Mouse (Mus musculus) embryonic facial prominence, embryonic 13.5 days (tissue): ENCODE results near the gene Stk32b. TPM values are rescaled to one million over a fixed set of nuclear protein-coding genes. Genes with fewer than 3 reads are reported as not detected.

Experiments used
- ATAC-seq: fragments of 200-750 bp; cut with Nextera tagmentation; 2 replicates; pipeline ENCODE4 v1.8.0; 2017; ENCODE audit warnings: low read depth; ENCODE audit not compliant: insufficient number of reproducible peaks, insufficient read depth, low FRiP score, low TSS enrichment
- H3K27ac ChIP-seq: fragments of 300-500 bp; sonication (generic); 2 replicates; pipeline ENCODE4 v1.5.1; 2015; ENCODE audit warnings: moderate library complexity, mild to moderate bottlenecking, inconsistent platforms
- H3K27me3 ChIP-seq: fragments of 300-500 bp; sonication (generic); 2 replicates; pipeline ENCODE4 v1.6.1; 2015; ENCODE audit warnings: mild to moderate bottlenecking, inconsistent platforms
- H3K36me3 ChIP-seq: fragments of 300-500 bp; sonication (generic); 2 replicates; pipeline ENCODE4 v1.6.1; 2015; ENCODE audit warnings: mild to moderate bottlenecking, inconsistent platforms
- H3K4me1 ChIP-seq: fragments of 300-500 bp; sonication (generic); 2 replicates; pipeline ENCODE4 v1.6.1; 2015; ENCODE audit warnings: inconsistent platforms
- H3K4me2 ChIP-seq: fragments of 300-500 bp; sonication (generic); 2 replicates; pipeline ENCODE4 v1.6.1; 2015; ENCODE audit warnings: moderate library complexity, mild to moderate bottlenecking, inconsistent platforms
- H3K4me3 ChIP-seq: fragments of 300-500 bp; sonication (generic); 2 replicates; pipeline ENCODE4 v1.5.1; 2015; ENCODE audit warnings: mild to moderate bottlenecking, inconsistent platforms
- H3K9ac ChIP-seq: fragments of 300-500 bp; sonication (generic); 2 replicates; pipeline ENCODE4 v1.6.1; 2015; ENCODE audit warnings: mild to moderate bottlenecking, inconsistent platforms
- H3K9me3 ChIP-seq: fragments of 300-500 bp; sonication (generic); 2 replicates; pipeline ENCODE4 v1.6.1; 2016; ENCODE audit warnings: inconsistent platforms
- WGBS: fragments of 180-500 bp; shearing (Covaris S2); methylation state at CpG from one replicate; pipeline ENCODE4 v1.1.7; 2015; ENCODE audit warnings: mixed read lengths; 5-methylcytosine and 5-hydroxymethylcytosine counted together
- polyA plus RNA-seq: library from polyadenylated mRNA; unstranded; fragments of >200 nt; fragmentation: Nextera tagmentation; extraction: Ambion mirVana; gene quantifications from 2 replicates; pipeline ENCODE4 v1.2.1, GENCODE M21; 2015

Stk32b gene
- polyA plus RNA-seq, 1 experiment from 2014 or later = 5.5 TPM

DNA sequence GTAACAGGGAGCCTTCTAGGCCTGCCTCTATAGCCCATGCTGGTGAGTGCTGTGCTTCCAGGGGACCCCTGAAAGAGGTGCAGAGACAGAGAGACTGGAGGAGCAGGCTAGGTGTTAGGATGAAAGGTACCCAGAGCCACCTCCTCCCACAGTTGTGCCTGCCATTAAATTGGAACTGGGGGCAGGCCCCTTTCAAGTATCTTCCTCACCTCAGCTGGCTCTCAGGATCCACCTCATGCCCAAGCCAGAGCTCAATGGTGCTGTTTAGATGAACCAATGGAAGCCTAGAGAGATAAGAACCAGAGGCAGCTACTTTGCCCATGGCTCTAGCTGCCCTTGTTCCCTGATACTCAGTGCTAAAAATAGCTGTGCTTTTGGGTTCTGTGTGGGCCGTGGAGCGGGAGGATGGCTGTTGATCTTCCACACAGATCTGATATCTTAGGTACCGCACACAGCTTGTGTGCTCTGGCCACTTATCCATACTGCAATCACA is 221.9 kb downstream of the Stk32b start:
- Histone ChIP-seq H3K4me3 (no peak overlapping the region), H3K27ac (no peak overlapping the region), H3K9ac (no peak overlapping the region), H3K9me3 (no peaks in the 10 kb centered on the region), H3K4me1 (no peaks in the 10 kb centered on the region), H3K27me3 (no peaks in the 10 kb centered on the region), H3K36me3 (no peaks in the 10 kb centered on the region), H3K4me2 (no peak overlapping the region)
- ATAC-seq = no peak
- 93% methylated on average over 3 of the region's 3 CpGs for WGBS

DNA sequence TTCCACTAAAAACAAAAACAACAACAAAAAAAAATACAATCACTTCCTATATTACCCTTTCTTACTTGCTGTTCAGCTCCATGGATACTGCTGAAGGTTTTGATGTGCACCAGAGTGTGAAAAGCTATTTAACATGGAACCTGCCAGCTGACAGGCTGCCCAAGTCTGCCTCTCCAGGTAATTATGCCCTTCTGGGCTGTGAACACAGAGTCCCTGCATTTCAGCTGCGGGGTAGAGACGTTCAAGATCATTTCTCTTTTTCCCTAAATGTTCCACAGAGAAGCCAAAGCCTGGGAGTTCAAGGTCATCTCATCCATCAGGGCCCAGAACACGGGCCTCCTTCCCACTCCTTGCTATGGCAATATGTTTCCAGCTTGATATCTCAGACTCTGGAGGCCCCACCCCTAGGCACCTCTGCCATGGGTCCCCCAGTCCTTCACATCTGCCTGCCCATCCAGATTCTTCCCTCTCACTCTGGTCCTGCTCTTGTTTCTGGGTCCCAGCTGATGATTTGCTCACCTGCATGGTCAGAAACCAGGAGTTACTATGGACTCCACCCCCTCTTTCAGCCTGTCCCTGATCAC is 244.9 kb downstream of the Stk32b start:
- H3K36me3 ChIP-seq = no peaks in the 10 kb centered on the region

DNA sequence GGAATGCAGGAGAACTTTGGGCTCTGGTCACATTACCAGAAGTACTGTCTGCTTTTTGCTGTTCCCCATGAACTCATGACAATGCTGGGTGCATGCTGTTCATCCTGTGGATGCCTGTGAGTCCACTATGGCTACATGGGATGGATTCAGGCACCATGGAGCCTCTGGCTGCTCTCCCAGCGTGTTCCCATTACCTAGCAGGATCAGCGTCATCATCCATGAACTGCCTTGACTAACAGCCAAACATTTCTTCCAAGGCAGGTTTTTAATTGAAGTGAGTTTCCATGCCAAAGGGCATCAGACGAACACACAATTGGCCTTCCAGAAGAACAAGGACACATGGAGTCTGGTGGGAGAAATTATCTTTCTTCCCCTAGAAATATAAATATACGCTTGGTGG is 245.4 kb downstream of the Stk32b start:
- no peak overlapping the region for H3K9ac ChIP-seq
- H3K27me3 ChIP-seq = no peaks in the 10 kb centered on the region
- no peaks in the 10 kb centered on the region for H3K9me3 ChIP-seq
- no peak overlapping the region for H3K27ac ChIP-seq
- no peaks in the 10 kb centered on the region for H3K4me1 ChIP-seq
- WGBS = 81% methylated on average over 4 of the region's 4 CpGs
- no peak overlapping the region for H3K4me3 ChIP-seq
- no peak overlapping the region for H3K4me2 ChIP-seq
- no peaks in the 10 kb centered on the region for H3K36me3 ChIP-seq
- ATAC-seq = no peak

More for the DNA sequence above, 244.9 kb downstream of the Stk32b start:
- Histone ChIP-seq H3K4me1 (no peaks in the 10 kb centered on the region), H3K9ac (no peak overlapping the region), H3K9me3 (no peaks in the 10 kb centered on the region), H3K4me2 (no peak overlapping the region), H3K27ac (no peak overlapping the region), H3K27me3 (no peaks in the 10 kb centered on the region), H3K4me3 (no peak overlapping the region)
- 72% methylated on average over 3 of the region's 3 CpGs for WGBS
- ATAC-seq = no peak

DNA sequence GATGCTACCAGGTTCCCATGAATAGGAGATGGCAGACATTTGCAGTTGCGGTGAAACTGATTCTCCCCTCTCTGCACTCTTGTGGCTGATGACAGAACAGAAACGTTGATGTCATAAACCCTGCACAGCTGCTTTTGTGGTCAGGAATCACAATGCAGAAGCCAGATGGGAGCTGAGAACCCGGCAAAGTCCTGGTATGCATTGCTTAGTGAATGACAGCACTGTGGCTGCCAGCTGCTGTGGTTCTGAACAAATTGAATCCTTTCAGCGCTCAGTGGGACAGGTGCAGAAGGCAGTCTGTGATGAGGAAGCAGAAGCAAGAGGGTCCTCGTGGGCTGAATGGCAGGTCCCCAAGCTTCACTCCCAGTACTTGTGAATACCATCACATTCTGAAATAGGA is 247.9 kb downstream of the Stk32b start:
- Histone ChIP-seq H3K27me3 (no peaks in the 10 kb centered on the region), H3K4me2 (no peak overlapping the region), H3K27ac (no peak overlapping the region), H3K4me1 (no peaks in the 10 kb centered on the region), H3K9ac (no peak overlapping the region), H3K36me3 (no peaks in the 10 kb centered on the region), H3K4me3 (no peak overlapping the region), H3K9me3 (no peaks in the 10 kb centered on the region)
- WGBS = 65% methylated on average over 5 of the region's 5 CpGs
- ATAC-seq = no peak

DNA sequence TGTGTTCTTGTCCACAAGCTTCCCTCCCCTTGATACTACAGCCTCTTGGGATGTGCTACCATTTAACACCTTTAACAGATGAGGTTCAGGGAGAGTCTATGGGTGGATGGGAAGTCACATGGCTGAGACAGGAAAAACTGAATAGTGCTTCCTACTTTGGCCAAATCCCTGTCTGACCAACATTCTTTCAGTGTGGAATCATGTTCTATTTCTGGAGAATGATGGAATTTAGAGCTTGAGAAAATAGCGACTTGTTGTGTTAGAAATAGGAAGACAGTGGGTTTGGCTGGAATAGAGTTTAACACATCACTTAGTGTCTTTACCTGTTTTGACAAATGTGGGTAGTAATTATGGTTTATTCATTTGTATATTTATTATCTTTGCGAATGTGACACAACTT is 249.3 kb downstream of the Stk32b start:
- ATAC-seq = no peak

DNA sequence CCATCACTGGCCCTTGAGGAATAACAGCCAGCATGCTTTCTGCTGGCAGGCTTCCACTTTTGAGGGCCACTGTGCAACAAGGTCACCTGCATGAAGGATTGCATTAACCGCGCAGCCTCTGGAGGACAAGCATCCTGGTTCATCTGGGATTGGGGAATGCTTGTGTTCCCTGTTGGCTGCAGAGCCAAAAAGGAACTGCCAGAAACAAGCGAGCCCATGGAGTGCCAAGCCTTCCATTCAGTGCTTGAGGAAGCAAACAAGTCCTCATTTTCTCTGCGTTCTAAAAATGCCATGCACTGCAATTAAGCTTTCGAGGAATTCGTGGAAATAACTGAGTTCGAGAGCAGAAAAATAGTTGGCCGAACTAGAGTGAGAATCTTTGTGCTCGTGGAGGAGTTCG is 251.5 kb downstream of the Stk32b start:
- H3K27me3 ChIP-seq = no peaks in the 10 kb centered on the region
- H3K4me1 ChIP-seq = no peaks in the 10 kb centered on the region
- no peaks in the 10 kb centered on the region for H3K9me3 ChIP-seq
- no peak overlapping the region for H3K4me3 ChIP-seq
- H3K4me2 ChIP-seq = no peak overlapping the region
- no peak overlapping the region for H3K9ac ChIP-seq
- 86% methylated on average over 10 of the region's 10 CpGs for WGBS
- no peaks in the 10 kb centered on the region for H3K36me3 ChIP-seq
- H3K27ac ChIP-seq = no peak overlapping the region
- ATAC-seq = no peak

More for the DNA sequence above, 249.3 kb downstream of the Stk32b start:
- H3K36me3 ChIP-seq = no peaks in the 10 kb centered on the region
- no peaks in the 10 kb centered on the region for H3K27me3 ChIP-seq
- H3K4me2 ChIP-seq = no peak overlapping the region
- H3K9ac ChIP-seq = no peak overlapping the region
- no peaks in the 10 kb centered on the region for H3K9me3 ChIP-seq
- WGBS = 80% methylated on average over 2 of the region's 2 CpGs
- H3K27ac ChIP-seq = no peak overlapping the region
- H3K4me1 ChIP-seq = no peaks in the 10 kb centered on the region
- H3K4me3 ChIP-seq = no peak overlapping the region

DNA sequence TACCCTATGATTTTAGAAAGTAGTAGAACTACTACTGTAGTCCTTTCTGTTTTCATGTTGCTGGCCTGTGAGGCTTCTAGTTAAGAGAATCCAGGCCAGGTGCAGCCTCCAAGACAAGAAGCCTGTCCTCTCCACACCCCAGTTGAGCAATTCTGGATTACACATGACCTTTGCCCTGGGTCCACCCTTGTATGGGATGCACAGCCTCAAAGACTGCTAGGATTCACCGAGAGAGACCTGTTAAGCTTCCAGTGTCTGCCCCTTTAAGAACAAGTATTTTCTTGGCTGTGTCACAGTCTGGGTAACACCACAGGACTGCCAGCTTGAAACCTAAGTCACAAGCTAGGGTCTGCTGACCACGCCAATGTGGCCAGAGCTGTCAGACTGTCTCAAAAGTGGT is 258.7 kb downstream of the Stk32b start:
- no peak for ATAC-seq
- Histone ChIP-seq H3K4me2 (no peak overlapping the region), H3K4me1 (no peaks in the 10 kb centered on the region), H3K36me3 (peaks cover 6% of the 10 kb centered on the region; the same call in 1 of the 2 replicates), H3K9ac (no peak overlapping the region), H3K4me3 (no peak overlapping the region), H3K9me3 (peaks cover 5% of the 10 kb centered on the region; the same call in 1 of the 2 replicates), H3K27me3 (no peaks in the 10 kb centered on the region), H3K27ac (no peak overlapping the region)
- WGBS = 62% methylated on average over 2 of the region's 2 CpGs

DNA sequence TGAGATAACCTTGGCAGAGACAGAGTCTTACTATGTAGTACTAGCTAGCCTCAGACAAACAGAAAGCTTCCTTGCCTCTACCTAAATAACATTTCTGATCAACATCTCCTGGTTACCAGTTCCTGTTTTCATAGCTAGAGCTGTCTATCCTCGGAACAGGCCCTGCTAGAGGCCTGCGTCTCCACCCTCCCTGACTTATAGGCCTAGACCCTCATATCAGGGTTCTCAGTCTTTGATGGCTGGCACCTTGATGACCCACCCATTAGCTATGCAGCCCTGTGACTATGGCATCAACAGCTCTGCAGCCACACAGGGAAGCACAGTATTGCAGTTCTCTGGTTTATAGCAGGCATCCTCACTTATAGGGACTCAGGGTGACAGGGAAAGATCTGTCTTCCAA is 259.1 kb downstream of the Stk32b start:
- WGBS = 84% methylated on average over 2 of the region's 2 CpGs
- Histone ChIP-seq H3K9me3 (peaks cover 5% of the 10 kb centered on the region; the same call in 1 of the 2 replicates), H3K36me3 (peaks cover 6% of the 10 kb centered on the region; the same call in 1 of the 2 replicates), H3K4me2 (no peak overlapping the region), H3K27me3 (no peaks in the 10 kb centered on the region), H3K4me3 (no peak overlapping the region), H3K27ac (no peak overlapping the region), H3K4me1 (no peaks in the 10 kb centered on the region), H3K9ac (no peak overlapping the region)
- ATAC-seq = no peak

DNA sequence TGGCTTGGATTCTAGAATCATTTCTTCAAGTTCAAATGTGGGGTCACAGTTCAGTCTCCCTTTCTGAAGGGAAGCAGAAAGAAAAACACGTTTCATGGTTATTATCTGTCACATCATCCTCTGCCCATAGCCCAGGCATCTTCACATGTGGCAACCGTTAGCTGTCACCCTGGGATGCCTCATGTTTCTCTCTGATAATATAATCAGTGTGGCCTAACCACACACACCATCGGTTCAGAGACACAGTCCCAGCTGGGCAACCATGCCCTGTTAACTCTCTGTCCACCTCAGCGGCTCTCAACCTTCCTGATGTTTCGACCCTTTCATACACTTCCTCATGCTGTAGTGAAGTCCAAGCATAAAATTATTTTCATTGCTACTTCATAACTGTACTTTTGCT is 259.8 kb downstream of the Stk32b start:
- Histone ChIP-seq H3K9me3 (peaks cover 5% of the 10 kb centered on the region; the same call in 1 of the 2 replicates), H3K27me3 (no peaks in the 10 kb centered on the region), H3K27ac (no peak overlapping the region), H3K9ac (no peak overlapping the region), H3K4me1 (no peaks in the 10 kb centered on the region), H3K36me3 (peaks cover 6% of the 10 kb centered on the region; the same call in 1 of the 2 replicates), H3K4me3 (no peak overlapping the region), H3K4me2 (no peak overlapping the region)
- no peak for ATAC-seq
- WGBS = 53% methylated on average over 5 of the region's 5 CpGs

DNA sequence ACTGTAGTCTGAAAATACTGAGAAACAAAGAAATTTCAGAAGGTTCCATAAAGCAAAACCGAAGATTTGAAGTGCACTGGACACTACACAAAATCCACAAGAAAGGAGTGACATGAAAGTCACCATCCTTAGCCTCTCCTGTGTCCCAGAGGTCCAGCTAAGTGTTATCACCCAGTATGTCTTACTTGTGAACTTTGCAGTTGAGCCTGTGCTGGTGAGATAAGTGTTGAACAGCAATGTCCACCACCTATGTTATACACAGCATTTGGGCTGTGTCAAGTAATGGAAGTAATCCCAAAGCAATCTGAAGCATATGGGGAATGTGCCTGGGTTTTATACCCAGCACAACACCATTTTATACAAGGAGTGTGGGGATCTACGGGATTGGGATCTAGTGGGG is 260.4 kb downstream of the Stk32b start:
- no peak overlapping the region for H3K4me3 ChIP-seq
- peaks cover 6% of the 10 kb centered on the region; the same call in 1 of the 2 replicates for H3K36me3 ChIP-seq
- no peaks in the 10 kb centered on the region for H3K27me3 ChIP-seq
- H3K27ac ChIP-seq = no peak overlapping the region
- no peak overlapping the region for H3K9ac ChIP-seq
- H3K4me2 ChIP-seq = no peak overlapping the region
- ATAC-seq = no peak
- H3K9me3 ChIP-seq = peaks cover 5% of the 10 kb centered on the region; the same call in 1 of the 2 replicates
- 72% methylated on average over 2 of the region's 2 CpGs for WGBS
- no peaks in the 10 kb centered on the region for H3K4me1 ChIP-seq

DNA sequence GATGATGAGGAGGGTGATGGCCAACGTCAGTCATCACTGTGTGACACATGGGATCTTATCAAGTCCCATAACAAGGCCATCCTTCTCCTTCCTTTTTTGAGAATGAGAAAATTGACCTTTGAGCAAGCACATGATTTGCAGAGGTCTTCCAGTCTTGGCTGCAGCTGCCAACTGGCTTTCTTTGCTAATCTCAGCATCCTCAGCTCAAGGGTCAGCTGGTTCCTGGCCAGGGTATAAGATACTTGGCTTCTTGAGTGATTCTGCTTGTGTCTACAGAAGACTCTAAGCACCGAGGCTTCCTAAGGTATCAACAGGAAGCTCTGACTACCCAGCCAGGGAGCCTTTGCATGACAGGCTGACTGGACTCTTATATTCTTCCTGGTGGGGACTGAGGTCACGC is 269.4 kb downstream of the Stk32b start:
- 79% methylated on average over 3 of the region's 3 CpGs for WGBS
- Histone ChIP-seq H3K27ac (no peak overlapping the region), H3K9ac (no peak overlapping the region), H3K4me1 (no peaks in the 10 kb centered on the region), H3K4me2 (no peak overlapping the region), H3K36me3 (no peaks in the 10 kb centered on the region), H3K27me3 (no peaks in the 10 kb centered on the region), H3K9me3 (no peaks in the 10 kb centered on the region), H3K4me3 (no peak overlapping the region)
- no peak for ATAC-seq

DNA sequence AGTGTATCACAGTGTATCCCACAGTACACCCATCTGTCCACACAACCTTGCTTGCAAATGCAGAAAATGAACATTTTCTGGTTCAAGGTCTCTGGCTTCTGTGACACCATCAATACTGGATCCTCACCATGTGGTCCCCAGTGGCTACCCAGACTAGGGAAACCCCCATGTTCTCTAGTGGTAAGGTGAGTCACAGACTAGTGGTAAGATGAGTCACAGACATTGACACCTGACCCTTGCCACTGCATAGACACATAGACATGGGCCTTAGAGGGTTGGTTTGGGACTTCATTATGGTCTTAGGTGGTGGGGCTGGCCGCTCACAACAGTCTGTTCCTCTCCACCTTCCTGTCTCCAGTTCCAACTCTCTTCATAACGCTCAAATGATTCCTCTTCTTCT is 274.2 kb downstream of the Stk32b start:
- Histone ChIP-seq H3K4me2 (no peak overlapping the region), H3K9ac (no peak overlapping the region), H3K9me3 (no peaks in the 10 kb centered on the region), H3K4me3 (no peak overlapping the region), H3K27ac (no peak overlapping the region), H3K36me3 (no peaks in the 10 kb centered on the region), H3K27me3 (no peaks in the 10 kb centered on the region), H3K4me1 (no peaks in the 10 kb centered on the region)
- 81% methylated on average over 2 of the region's 2 CpGs for WGBS
- no peak for ATAC-seq
